Mouse (Mus musculus) spleen, adult 2 months (tissue): Measurements from ENCODE around the gene Ap1b1. TPM values are rescaled to one million over a fixed set of nuclear protein-coding genes. Genes with fewer than 3 reads are reported as not detected.

Experiments used
- DNase-seq, 2 experiments: peaks; one replicate each; pipeline versions ENCODE4 v3.0.0 to v3.0.0-alpha.2; 2012 to 2021; ENCODE audit warnings: low spot score in 2 of 2, low read depth in 1 of 2
- H3K27ac ChIP-seq: fragments of 200-500 bp; 2 replicates; pipeline ENCODE4 v1.5.1; 2012; ENCODE audit warnings: low read length, inconsistent platforms; ENCODE audit not compliant: insufficient read depth
- H3K27me3 ChIP-seq: fragments of 200-500 bp; 2 replicates; pipeline ENCODE4 v1.6.1; 2012; ENCODE audit warnings: mild to moderate bottlenecking, moderate library complexity, low read length, inconsistent platforms; ENCODE audit not compliant: control insufficient read depth, insufficient read depth
- H3K36me3 ChIP-seq: fragments of 200-500 bp; 2 replicates; pipeline ENCODE4 v1.6.1; 2012; ENCODE audit warnings: mild to moderate bottlenecking, low read length, inconsistent platforms; ENCODE audit not compliant: control insufficient read depth, insufficient read depth
- H3K4me1 ChIP-seq: fragments of 200-500 bp; 2 replicates; pipeline ENCODE4 v1.6.1; 2011; ENCODE audit warnings: inconsistent platforms; ENCODE audit not compliant: control insufficient read depth, insufficient read depth, insufficient read length
- H3K4me3 ChIP-seq: fragments of 200-500 bp; 2 replicates; pipeline ENCODE4 v1.5.1; 2011; ENCODE audit warnings: mild to moderate bottlenecking, inconsistent platforms; ENCODE audit not compliant: insufficient read depth, insufficient read length; ENCODE audit errors: extremely low read depth
- CTCF ChIP-seq: fragments of 200-500 bp; IDR thresholded peaks from 2 replicates; pipeline ENCODE4 v1.5.1; 2011; ENCODE audit warnings: mild to moderate bottlenecking, inconsistent platforms; ENCODE audit not compliant: insufficient read depth, insufficient read length, insufficient replicate concordance; ENCODE audit errors: extremely low read depth
- POLR2A ChIP-seq: fragments of 200-500 bp; IDR thresholded peaks from 2 replicates; pipeline ENCODE4 v1.6.1; 2011; ENCODE audit warnings: low read depth, low read length, inconsistent platforms
- WGBS: fragments of 180-500 bp; shearing (Covaris S2); methylation state at CpG from one replicate; pipeline ENCODE4 v1.1.7; 2018; 5-methylcytosine and 5-hydroxymethylcytosine counted together
- polyA plus RNA-seq: library from polyadenylated mRNA; depleted of rRNA; stranded (reverse); fragments of >200 nt; gene quantifications from 2 replicates; pipeline ENCODE4 v1.2.3, GENCODE M21; 2012

The Ap1b1 gene
- polyA plus RNA-seq, 1 experiment: 79.7 TPM

DNA sequence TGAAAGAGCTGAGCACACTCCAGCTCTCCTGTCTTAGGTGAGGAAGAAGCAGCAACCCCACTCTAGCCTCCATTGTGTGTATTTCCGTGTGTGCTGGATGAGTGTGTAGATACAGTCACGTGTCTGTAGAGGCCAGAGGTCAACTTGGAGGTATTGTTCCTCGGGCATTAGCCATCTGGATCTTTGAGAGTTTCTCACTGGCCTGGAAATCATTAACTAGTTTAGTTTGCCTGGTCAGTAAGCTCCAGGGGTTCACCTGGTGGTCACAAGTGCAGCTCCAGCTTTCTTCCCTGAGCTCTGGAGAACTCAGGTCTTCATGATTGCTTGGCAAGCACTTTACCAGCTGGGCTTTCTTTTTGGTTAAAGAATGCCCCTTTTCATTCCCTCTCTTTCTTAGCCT lies 11.7 kb downstream of the Ap1b1 start:
- Histone ChIP-seq H3K27ac (no peak overlapping the region), H3K4me1 (no peaks in the 10 kb centered on the region), H3K27me3 (no peaks in the 10 kb centered on the region), H3K36me3 (peaks cover 6% of the 10 kb centered on the region), H3K4me3 (no peak overlapping the region)
- no peak for DNase-seq
- TF ChIP-seq CTCF: no peak
- TF ChIP-seq POLR2A: no peak
- WGBS: 85% methylated on average over 3 of the region's 3 CpGs

GRCm38 (mm10) chr11:4998762-4999161 lies 12.1 kb downstream of the Ap1b1 start:
- Histone ChIP-seq H3K27ac (no peak overlapping the region), H3K4me1 (no peaks in the 10 kb centered on the region), H3K4me3 (no peak overlapping the region), H3K27me3 (no peaks in the 10 kb centered on the region), H3K36me3 (peaks cover 7% of the 10 kb centered on the region)
- no peak for DNase-seq
- no peak for TF ChIP-seq POLR2A
- TF ChIP-seq CTCF: no peak
- 93% methylated on average over 1 of the region's 1 CpGs for WGBS

DNA sequence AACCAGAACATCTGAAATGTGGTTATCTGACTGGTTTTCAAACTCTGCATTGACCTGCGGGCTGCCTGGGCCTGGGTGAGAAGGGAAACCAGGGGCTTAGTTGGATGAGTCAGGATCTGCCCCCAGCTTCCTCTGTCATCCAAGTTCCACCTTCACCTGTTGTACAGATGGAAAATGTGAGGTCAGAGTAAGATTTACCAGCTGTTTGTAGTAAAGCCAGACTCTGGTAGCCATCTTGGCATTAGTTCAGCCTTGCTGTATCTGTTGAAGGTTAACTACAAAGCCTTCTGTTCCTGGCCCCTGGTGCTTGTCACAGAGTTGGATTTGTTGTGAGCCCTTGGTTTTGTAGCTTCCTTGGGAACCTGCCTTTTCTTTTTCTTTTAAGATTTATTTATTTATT lies 13.6 kb downstream of the Ap1b1 start:
- H3K4me3 ChIP-seq: no peak overlapping the region
- DNase-seq: no peak
- no peak overlapping the region for H3K27ac ChIP-seq
- H3K36me3 ChIP-seq: peaks cover 7% of the 10 kb centered on the region
- TF ChIP-seq POLR2A (no peak), CTCF (no peak)
- H3K27me3 ChIP-seq: no peaks in the 10 kb centered on the region
- no peaks in the 10 kb centered on the region for H3K4me1 ChIP-seq
- WGBS: 58% methylated on average over 1 of the region's 1 CpGs

- no peak overlapping the region for H3K27ac ChIP-seq
These were observed 16.2 kb downstream of the Ap1b1 start for GRCm38 (mm10) chr11:5002826-5003225.

DNA sequence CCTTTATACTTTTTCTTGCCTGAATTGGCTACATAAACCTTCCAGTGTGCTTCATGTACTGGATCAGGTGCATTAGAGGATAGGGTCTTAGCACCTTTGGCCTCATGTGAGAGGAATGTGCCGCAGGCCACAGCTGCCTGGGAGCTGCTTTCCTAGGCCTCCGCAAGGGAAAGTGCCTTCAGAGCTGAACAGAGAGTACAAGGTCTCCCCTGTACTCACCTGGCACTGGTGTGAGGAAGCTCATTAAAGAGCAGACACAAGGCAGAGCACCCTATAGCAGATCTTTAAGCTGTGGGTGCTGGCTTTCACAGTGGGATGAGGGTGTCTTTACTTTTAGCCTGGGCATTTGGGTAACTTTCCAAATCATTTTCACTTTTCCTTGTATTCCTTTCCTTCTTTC lies 18.9 kb downstream of the Ap1b1 start:
- H3K27ac ChIP-seq: no peak overlapping the region
- H3K27me3 ChIP-seq: no peaks in the 10 kb centered on the region
- H3K4me3 ChIP-seq: no peak overlapping the region
- no peak for DNase-seq
- WGBS: 87% methylated on average over 2 of the region's 2 CpGs
- no peaks in the 10 kb centered on the region for H3K4me1 ChIP-seq
- peaks cover 7% of the 10 kb centered on the region for H3K36me3 ChIP-seq
- TF ChIP-seq CTCF (no peak), POLR2A (no peak)

More at GRCm38 (mm10) chr11:5002826-5003225, 16.2 kb downstream of the Ap1b1 start:
- Histone ChIP-seq H3K27me3 (no peaks in the 10 kb centered on the region), H3K4me1 (no peaks in the 10 kb centered on the region), H3K4me3 (no peak overlapping the region), H3K36me3 (peaks cover 7% of the 10 kb centered on the region)
- WGBS: 80% methylated on average over 4 of the region's 4 CpGs
- no peak for TF ChIP-seq CTCF
- no peak for TF ChIP-seq POLR2A
- DNase-seq: no peak

GRCm38 (mm10) chr11:5007186-5007585 lies 20.6 kb downstream of the Ap1b1 start:
- Histone ChIP-seq H3K27me3 (no peaks in the 10 kb centered on the region), H3K36me3 (peaks cover 12% of the 10 kb centered on the region), H3K27ac (no peak overlapping the region), H3K4me3 (no peak overlapping the region), H3K4me1 (no peaks in the 10 kb centered on the region)
- no peak for DNase-seq
- TF ChIP-seq POLR2A (no peak), CTCF (no peak)
- 86% methylated on average over 1 of the region's 1 CpGs for WGBS

GRCm38 (mm10) chr11:5008867-5009266 lies 22.2 kb downstream of the Ap1b1 start:
- H3K4me3 ChIP-seq: no peak overlapping the region
- DNase-seq: no peak
- WGBS: 88% methylated on average over 3 of the region's 3 CpGs
- H3K27me3 ChIP-seq: no peaks in the 10 kb centered on the region
- TF ChIP-seq CTCF: no peak
- TF ChIP-seq POLR2A: no peak
- H3K27ac ChIP-seq: no peak overlapping the region
- H3K4me1 ChIP-seq: no peaks in the 10 kb centered on the region
- H3K36me3 ChIP-seq: peaks cover 18% of the 10 kb centered on the region
